Mouse (Mus musculus) intestine, embryonic 14.5 days (tissue): ENCODE results near the gene Ints1. TPM values are rescaled to one million over a fixed set of nuclear protein-coding genes. Genes with fewer than 3 reads are reported as not detected.

Source experiments
- microRNA-seq: library from miRNA; unstranded; fragments of <30 nt; microRNA quantifications from one replicate; pipeline ENCODE4, GENCODE M21; 2016
- polyA plus RNA-seq: library from polyadenylated mRNA; unstranded; fragments of >200 nt; fragmentation: Nextera tagmentation; extraction: Ambion mirVana; gene quantifications from 2 replicates; pipeline ENCODE4 v1.2.1, GENCODE M21; 2014

The Ints1 gene
- polyA plus RNA-seq, 1 experiment from 2014 or later: 42.5 TPM

Small RNA genes lying within 50 kb of the gene (microRNA-seq; reads per million reads assigned to microRNA genes)
- gene Mir7037: not detected

Other genes with a start within 250 kb of the Ints1 start
- not detected in 2 replicates for gene Uncx, start 232.2 kb downstream of the Ints1 start, polyA plus RNA-seq
- 4.5 and 6.5 TPM in 2 replicates for gene Micall2, start 39.3 kb downstream of the Ints1 start, polyA plus RNA-seq
- 9.4 and 11.2 TPM in 2 replicates for gene Mafk, start 15.8 kb upstream of the Ints1 start, polyA plus RNA-seq
- 12.5 and 15.1 TPM in 2 replicates for gene Tmem184a, start 44.2 kb upstream of the Ints1 start, polyA plus RNA-seq
- not detected in 2 replicates for gene Gm26938, start 50.7 kb upstream of the Ints1 start, polyA plus RNA-seq
- gene Psmg3, start 51.2 kb upstream of the Ints1 start, polyA plus RNA-seq: 82.9 and 96.6 TPM in 2 replicates
- gene Elfn1, start 132.3 kb upstream of the Ints1 start, polyA plus RNA-seq: 0.23 and 0.26 TPM in 2 replicates